Mouse (Mus musculus): ENCODE data around the gene Gnao1.

GRCm38 (mm10) chr8:93852087-93852645 lies 42.4 kb downstream of the Gnao1 start:
- TF ChIP-seq CTCF (IDR thresholded peaks at IDR 0.05; ENCODE audit: borderline replicate concordance, insufficient read depth, low read length) (no peak), POLR2A (IDR thresholded peaks at IDR 0.05; ENCODE audit: low read depth, low read length) (no peak)
